Mouse (Mus musculus) neutrophil, adult 83 days (primary cell): ENCODE measurements around the gene Kdsr. TPM values are rescaled to one million over a fixed set of nuclear protein-coding genes. Genes with fewer than 3 reads are reported as not detected.

Source experiments
- total RNA-seq, 2 experiments: library from RNA; stranded (reverse); gene quantifications; one replicate each; pipeline ENCODE4 v1.2.4; 2023

Gene Kdsr
- 1 to 10 TPM; 8.3 to 9.8 TPM for total RNA-seq

GRCm38 (mm10) chr1:106759572-106760435, at the start of gene Kdsr:
TSS of gene Kdsr (minus strand) at chr1:106759727.

GRCm38 (mm10) chr1:106796542-106796924, 37.0 kb upstream of the Kdsr start, which contains the start of gene Vps4b:
TSS of gene Vps4b (minus strand) at chr1:106796728.

GRCm38 (mm10) chr1:106713621-106714529, 45.7 kb downstream of the Kdsr start, which contains the start of gene Bcl2:
TSS of gene Bcl2 (minus strand) at chr1:106714274.

Other genes with a start within 250 kb of the Kdsr start
- gene Bcl2, start 45.5 kb downstream of the Kdsr start, total RNA-seq: 1 to 10 TPM; 4.9 to 5.5 TPM
- gene Vps4b, start 37.0 kb upstream of the Kdsr start, total RNA-seq: 100 to 1,000 TPM; 104 to 117 TPM
- gene Serpinb5, start 101.4 kb upstream of the Kdsr start, total RNA-seq: not detected
- gene Serpinb12, start 174.7 kb upstream of the Kdsr start, total RNA-seq: not detected
- gene Serpinb13, start 221.3 kb upstream of the Kdsr start, total RNA-seq: not detected